21 mouse cellular contexts compared by ENCODE assay signal in the genomic region with DNA sequence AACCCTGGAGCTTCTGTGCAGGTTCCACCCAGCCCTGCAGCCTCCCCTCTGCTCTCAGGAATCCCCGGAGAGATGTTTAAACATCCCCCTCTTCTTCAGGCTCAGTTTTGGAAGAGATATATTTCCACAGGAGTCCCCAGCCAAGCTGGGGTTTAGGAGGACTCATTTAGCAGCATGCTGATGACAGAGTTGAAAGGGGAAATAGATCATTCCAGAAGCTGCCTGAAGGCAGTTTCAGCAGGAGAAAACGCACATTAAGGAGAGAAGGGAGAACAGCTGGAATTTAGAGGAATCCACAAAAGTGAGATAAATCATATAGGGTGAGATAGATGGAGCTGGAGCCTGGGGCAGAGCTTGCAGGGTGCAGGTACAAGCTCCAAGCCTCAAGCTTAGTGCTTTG.
DNase-seq lines count a peak whose midpoint lies in the region; ATAC-seq and TF ChIP-seq lines count a peak whose summit lies in the region.
"Had no signal": no experiment of that assay in that cellular context is flagged by ENCODE, and none has a peak within 500 bp of the region (broad histone marks: within the 10 kb centered on the region; RNA-seq: fewer than 3 reads in every experiment).

No protein-coding gene starts in this region.

- H3K27ac ChIP-seq in forebrain, embryonic 11.5 days (ENCODE audit: low read depth, low read length) = no peak overlapping the region
- H3K27ac ChIP-seq in forebrain, embryonic 14.5 days (ENCODE audit: low read depth, low read length) = no peak overlapping the region
- peak overlapping the region; percentile 56 for H3K27ac ChIP-seq in heart, embryonic 10.5 days
- H3K27ac ChIP-seq in heart, embryonic 12.5 days (ENCODE audit: poor library complexity, severe bottlenecking) = no peak overlapping the region
- no peak overlapping the region for H3K27ac ChIP-seq in intestine, postnatal 0 days (ENCODE audit: low read depth, low read length)
- H3K27ac ChIP-seq: embryonic facial prominence, embryonic 10.5 days; embryonic facial prominence, embryonic 12.5 days; forebrain, embryonic 12.5 days; forebrain, embryonic 15.5 days had no signal

- no peak for ATAC-seq in forebrain, embryonic 11.5 days (replicated peaks; ENCODE audit: low FRiP score)
- ATAC-seq in forebrain, embryonic 14.5 days = no peak
- ATAC-seq in heart, embryonic 12.5 days (ENCODE audit: insufficient number of reproducible peaks, low FRiP score) = no peak
- ATAC-seq in intestine, postnatal 0 days = no peak
- ATAC-seq: activated CD4-positive, CD25-positive, alpha-beta regulatory T cell, adult 4 months; forebrain, embryonic 15.5 days; forebrain, postnatal 0 days; Patski had no signal

- H3K4me1 ChIP-seq in forebrain, embryonic 11.5 days (replicated peaks; ENCODE audit: control insufficient read depth, insufficient read depth, low read length) = peaks cover 8% of the 10 kb centered on the region
- H3K4me1 ChIP-seq in forebrain, embryonic 14.5 days (ENCODE audit: control insufficient read depth, insufficient read depth, low read length) = no peaks in the 10 kb centered on the region; the same call in 1 of the 2 replicates
- H3K4me1 ChIP-seq in heart, embryonic 10.5 days = peaks cover 49% of the 10 kb centered on the region
- H3K4me1 ChIP-seq in heart, embryonic 12.5 days (replicated peaks) = peaks cover 50% of the 10 kb centered on the region
- H3K4me1 ChIP-seq in intestine, postnatal 0 days (replicated peaks; ENCODE audit: control insufficient read depth, insufficient read depth, low read length) = no peaks in the 10 kb centered on the region

- no peak for TF ChIP-seq CTCF in intestine, postnatal 0 days (IDR thresholded peaks at IDR 0.05; ENCODE audit: low read depth)

- H3K9me3 ChIP-seq in forebrain, embryonic 11.5 days (ENCODE audit: control insufficient read depth, low read length) = no peaks in the 10 kb centered on the region
- 0 out of 2 replicates have a peak, but pooled peaks cover 3% of the 10 kb centered on the region for H3K9me3 ChIP-seq in forebrain, embryonic 14.5 days (replicated peaks; ENCODE audit: control insufficient read depth, low read length)
- H3K9me3 ChIP-seq in heart, embryonic 10.5 days = no peaks in the 10 kb centered on the region
- H3K9me3 ChIP-seq in heart, embryonic 12.5 days (replicated peaks) = peaks cover 12% of the 10 kb centered on the region
- H3K9me3 ChIP-seq in intestine, postnatal 0 days (ENCODE audit: control insufficient read depth) = no peaks in the 10 kb centered on the region
- H3K9me3 ChIP-seq: embryonic facial prominence, embryonic 12.5 days; forebrain, embryonic 12.5 days; forebrain, embryonic 15.5 days had no signal

- WGBS in forebrain, embryonic 11.5 days = 75% methylated on average over 2 of the region's 2 CpGs
- 91% methylated on average over 2 of the region's 2 CpGs for WGBS in forebrain, embryonic 14.5 days
- WGBS in heart, embryonic 10.5 days = 55% methylated on average over 2 of the region's 2 CpGs
- WGBS in heart, embryonic 12.5 days = 42% methylated on average over 2 of the region's 2 CpGs
- 57% methylated on average over 2 of the region's 2 CpGs for WGBS in intestine, postnatal 0 days

- no peaks in the 10 kb centered on the region for H3K36me3 ChIP-seq in forebrain, embryonic 11.5 days (ENCODE audit: control insufficient read depth, insufficient read depth, low read length)
- no peaks in the 10 kb centered on the region for H3K36me3 ChIP-seq in forebrain, embryonic 14.5 days (ENCODE audit: control insufficient read depth, insufficient read depth, low read length)
- H3K36me3 ChIP-seq in heart, embryonic 10.5 days = no peaks in the 10 kb centered on the region
- no peaks in the 10 kb centered on the region for H3K36me3 ChIP-seq in heart, embryonic 12.5 days
- H3K36me3 ChIP-seq in intestine, postnatal 0 days (ENCODE audit: control insufficient read depth, insufficient read depth) = no peaks in the 10 kb centered on the region
- H3K36me3 ChIP-seq: embryonic facial prominence, embryonic 10.5 days; embryonic facial prominence, embryonic 12.5 days; forebrain, embryonic 12.5 days; forebrain, embryonic 15.5 days had no signal

- H3K4me3 ChIP-seq in forebrain, embryonic 11.5 days (ENCODE audit: low read depth, low read length) = no peak overlapping the region
- no peak overlapping the region for H3K4me3 ChIP-seq in forebrain, embryonic 14.5 days (ENCODE audit: low read depth, low read length)
- no peak overlapping the region for H3K4me3 ChIP-seq in heart, embryonic 10.5 days
- no peak overlapping the region for H3K4me3 ChIP-seq in heart, embryonic 12.5 days
- no peak overlapping the region for H3K4me3 ChIP-seq in intestine, postnatal 0 days (ENCODE audit: low read depth, low read length)
- H3K4me3 ChIP-seq: embryonic facial prominence, embryonic 10.5 days; embryonic facial prominence, embryonic 12.5 days; forebrain, embryonic 12.5 days; forebrain, embryonic 15.5 days had no signal

- H3K27me3 ChIP-seq in forebrain, embryonic 11.5 days (ENCODE audit: control insufficient read depth, insufficient read depth, low read length) = no peaks in the 10 kb centered on the region
- H3K27me3 ChIP-seq in forebrain, embryonic 14.5 days (replicated peaks; ENCODE audit: control insufficient read depth, insufficient read depth, low read length) = no peaks in the 10 kb centered on the region
- no peaks in the 10 kb centered on the region for H3K27me3 ChIP-seq in heart, embryonic 10.5 days (ENCODE audit: insufficient read depth, poor library complexity, severe bottlenecking)
- H3K27me3 ChIP-seq in heart, embryonic 12.5 days (replicated peaks) = no peaks in the 10 kb centered on the region
- no peaks in the 10 kb centered on the region for H3K27me3 ChIP-seq in intestine, postnatal 0 days (replicated peaks; ENCODE audit: control insufficient read depth, insufficient read depth, low read length)
- H3K27me3 ChIP-seq: embryonic facial prominence, embryonic 12.5 days; forebrain, embryonic 12.5 days; forebrain, embryonic 15.5 days; Patski had no signal

- H3K9ac ChIP-seq in forebrain, embryonic 11.5 days (ENCODE audit: low read length) = no peak overlapping the region
- H3K9ac ChIP-seq in forebrain, embryonic 14.5 days (ENCODE audit: low read length) = no peak overlapping the region
- no peak overlapping the region for H3K9ac ChIP-seq in heart, embryonic 12.5 days
- H3K9ac ChIP-seq in intestine, postnatal 0 days (ENCODE audit: low read depth, low read length) = no peak overlapping the region
- H3K9ac ChIP-seq: embryonic facial prominence, embryonic 12.5 days; forebrain, embryonic 12.5 days; forebrain, embryonic 15.5 days; forebrain, postnatal 0 days had no signal

- DNase-seq in forebrain, embryonic 11.5 days (ENCODE audit: low spot score) = peak; percentile 1
- DNase-seq in forebrain, embryonic 14.5 days (ENCODE audit: low spot score) = no peak
- no peak for DNase-seq in heart, embryonic 10.5 days (ENCODE audit: low spot score)
- peak; percentile 20 for DNase-seq in 3T3-L1 (ENCODE audit: low read depth, low spot score)
- DNase-seq: adrenal gland, adult 8-10 months; adrenal gland, postnatal 14 days; adrenal gland, postnatal 36 days; cerebellum, adult 11-12 months; cerebellum, adult 2 months; cerebellum, adult 9-10 months; cerebellum, postnatal 10 days; cerebellum, postnatal 25 days; forebrain, postnatal 0 days had no signal

- H3K4me2 ChIP-seq in forebrain, embryonic 11.5 days (ENCODE audit: low read depth, low read length, severe bottlenecking) = no peak overlapping the region
- H3K4me2 ChIP-seq in forebrain, embryonic 14.5 days (ENCODE audit: low read length) = no peak overlapping the region
- no peak overlapping the region for H3K4me2 ChIP-seq in heart, embryonic 12.5 days
- H3K4me2 ChIP-seq in intestine, postnatal 0 days (replicated peaks; ENCODE audit: low read depth) = no peak overlapping the region
- H3K4me2 ChIP-seq: embryonic facial prominence, embryonic 12.5 days; forebrain, embryonic 12.5 days; forebrain, embryonic 15.5 days had no signal

Comparison
In these comparisons a context has a peak if more than half of its experiments do, and no peak if none do; other contexts are left out.
1. DNase-seq: peak in forebrain, embryonic 11.5 days (single experiment) and 3T3-L1 (single experiment); none in forebrain, embryonic 14.5 days (single experiment) and heart, embryonic 10.5 days (single experiment).